Mouse (Mus musculus): ENCODE data around the gene Grasp. TPM values are rescaled to one million over a fixed set of nuclear protein-coding genes. Genes with fewer than 3 reads are reported as not detected.

Gene Grasp
- polyA plus RNA-seq, 1 experiment from 2014 or later = 4.5 TPM

- no peak for ATAC-seq (ENCODE audit: low FRiP score)
- WGBS = 84% methylated on average over 7 of the region's 7 CpGs
These were observed 32.0 kb downstream of the Grasp start for GRCm38 (mm10) chr15:101255842-101256462.

GRCm38 (mm10) chr15:101256463-101257206 lies 32.6 kb downstream of the Grasp start:
- Histone ChIP-seq H3K4me1 (ENCODE audit: control insufficient read depth, insufficient read depth, low read length) (0 out of 2 replicates have a peak, but pooled peaks cover 3% of the 10 kb centered on the region), H3K27me3 (ENCODE audit: control insufficient read depth, insufficient read depth, low read length) (no peaks in the 10 kb centered on the region), H3K4me3 (ENCODE audit: low read depth, low read length) (no peak overlapping the region), H3K9me3 (ENCODE audit: control insufficient read depth, low read length) (no peaks in the 10 kb centered on the region), H3K27ac (ENCODE audit: low read depth, low read length) (no peak overlapping the region), H3K4me2 (no peak overlapping the region), H3K9ac (ENCODE audit: low read length) (no peak overlapping the region), H3K36me3 (ENCODE audit: control insufficient read depth, insufficient read depth, low read length) (no peaks in the 10 kb centered on the region; the same call in 1 of the 2 replicates)
- WGBS = 83% methylated on average over 14 of the region's 14 CpGs
- DNase-seq (ENCODE audit: low spot score, missing footprints) = no peak
- no peak for ATAC-seq (ENCODE audit: low FRiP score)

More at GRCm38 (mm10) chr15:101255842-101256462, 32.0 kb downstream of the Grasp start:
- H3K4me1 ChIP-seq (ENCODE audit: control insufficient read depth, insufficient read depth, low read length) = 0 out of 2 replicates have a peak, but pooled peaks cover 3% of the 10 kb centered on the region
- no peak overlapping the region for H3K4me3 ChIP-seq (ENCODE audit: low read depth, low read length)
- no peak overlapping the region for H3K9ac ChIP-seq (ENCODE audit: low read length)
- H3K27me3 ChIP-seq (ENCODE audit: control insufficient read depth, insufficient read depth, low read length) = no peaks in the 10 kb centered on the region; the same call in 1 of the 2 replicates
- DNase-seq (ENCODE audit: low spot score, missing footprints) = no peak
- no peak overlapping the region for H3K4me2 ChIP-seq
- no peaks in the 10 kb centered on the region for H3K9me3 ChIP-seq (ENCODE audit: control insufficient read depth, low read length)
- no peaks in the 10 kb centered on the region; the same call in 1 of the 2 replicates for H3K36me3 ChIP-seq (ENCODE audit: control insufficient read depth, insufficient read depth, low read length)
- no peak overlapping the region for H3K27ac ChIP-seq (ENCODE audit: low read depth, low read length)

GRCm38 (mm10) chr15:101258420-101258819 lies 34.4 kb downstream of the Grasp start:
- Histone ChIP-seq H3K27me3 (ENCODE audit: control insufficient read depth, insufficient read depth, low read length) (no peaks in the 10 kb centered on the region), H3K4me1 (ENCODE audit: control insufficient read depth, insufficient read depth, low read length) (0 out of 2 replicates have a peak, but pooled peaks cover 3% of the 10 kb centered on the region), H3K27ac (ENCODE audit: low read depth, low read length) (no peak overlapping the region), H3K9ac (ENCODE audit: low read length) (no peak overlapping the region), H3K36me3 (ENCODE audit: control insufficient read depth, insufficient read depth, low read length) (no peaks in the 10 kb centered on the region; the same call in 1 of the 2 replicates), H3K4me2 (no peak overlapping the region), H3K4me3 (ENCODE audit: low read depth, low read length) (no peak overlapping the region), H3K9me3 (ENCODE audit: control insufficient read depth, low read length) (no peaks in the 10 kb centered on the region)
- ATAC-seq (ENCODE audit: low FRiP score) (no peak), DNase-seq (ENCODE audit: low spot score, missing footprints) (no peak)
- 88% methylated on average over 11 of the region's 11 CpGs for WGBS

- Histone ChIP-seq H3K4me2 (no peak overlapping the region), H3K4me1 (ENCODE audit: control insufficient read depth, insufficient read depth, low read length) (no peaks in the 10 kb centered on the region), H3K9ac (ENCODE audit: low read length) (no peak overlapping the region), H3K9me3 (ENCODE audit: control insufficient read depth, low read length) (no peaks in the 10 kb centered on the region), H3K36me3 (ENCODE audit: control insufficient read depth, insufficient read depth, low read length) (no peaks in the 10 kb centered on the region; the same call in 1 of the 2 replicates), H3K4me3 (ENCODE audit: low read depth, low read length) (no peak overlapping the region), H3K27me3 (ENCODE audit: control insufficient read depth, insufficient read depth, low read length) (no peaks in the 10 kb centered on the region), H3K27ac (ENCODE audit: low read depth, low read length) (no peak overlapping the region)
- DNase-seq (ENCODE audit: low spot score, missing footprints) (no peak), ATAC-seq (ENCODE audit: low FRiP score) (no peak)
- 91% methylated on average over 3 of the region's 3 CpGs for WGBS
These were observed 35.9 kb downstream of the Grasp start for GRCm38 (mm10) chr15:101259922-101260321.

GRCm38 (mm10) chr15:101260387-101260786 lies 36.4 kb downstream of the Grasp start:
- Histone ChIP-seq H3K27me3 (ENCODE audit: control insufficient read depth, insufficient read depth, low read length) (no peaks in the 10 kb centered on the region), H3K4me3 (ENCODE audit: low read depth, low read length) (no peak overlapping the region), H3K4me2 (no peak overlapping the region), H3K9me3 (ENCODE audit: control insufficient read depth, low read length) (no peaks in the 10 kb centered on the region), H3K4me1 (ENCODE audit: control insufficient read depth, insufficient read depth, low read length) (no peaks in the 10 kb centered on the region), H3K27ac (ENCODE audit: low read depth, low read length) (no peak overlapping the region), H3K36me3 (ENCODE audit: control insufficient read depth, insufficient read depth, low read length) (no peaks in the 10 kb centered on the region; the same call in 1 of the 2 replicates), H3K9ac (ENCODE audit: low read length) (no peak overlapping the region)
- DNase-seq (ENCODE audit: low spot score, missing footprints) (no peak), ATAC-seq (ENCODE audit: low FRiP score) (no peak)
- 74% methylated on average over 10 of the region's 10 CpGs for WGBS

- Histone ChIP-seq H3K9me3 (ENCODE audit: control insufficient read depth, low read length) (no peaks in the 10 kb centered on the region), H3K4me2 (no peak overlapping the region), H3K4me3 (ENCODE audit: low read depth, low read length) (no peak overlapping the region), H3K36me3 (ENCODE audit: control insufficient read depth, insufficient read depth, low read length) (no peaks in the 10 kb centered on the region; the same call in 1 of the 2 replicates), H3K27me3 (ENCODE audit: control insufficient read depth, insufficient read depth, low read length) (peaks cover 2% of the 10 kb centered on the region; the same call in 1 of the 2 replicates), H3K4me1 (ENCODE audit: control insufficient read depth, insufficient read depth, low read length) (peaks cover 1% of the 10 kb centered on the region), H3K9ac (ENCODE audit: low read length) (no peak overlapping the region), H3K27ac (ENCODE audit: low read depth, low read length) (no peak overlapping the region)
- WGBS = 68% methylated on average over 13 of the region's 13 CpGs
- ATAC-seq (ENCODE audit: low FRiP score) (no peak), DNase-seq (ENCODE audit: low spot score, missing footprints) (no peak)
These were observed 37.1 kb downstream of the Grasp start for GRCm38 (mm10) chr15:101260874-101261622.

- WGBS = 63% methylated on average over 5 of the region's 5 CpGs
- Histone ChIP-seq H3K36me3 (ENCODE audit: control insufficient read depth, insufficient read depth, low read length) (no peaks in the 10 kb centered on the region; the same call in 1 of the 2 replicates), H3K27ac (ENCODE audit: low read depth, low read length) (no peak overlapping the region), H3K4me3 (ENCODE audit: low read depth, low read length) (no peak overlapping the region), H3K9ac (ENCODE audit: low read length) (no peak overlapping the region), H3K4me2 (no peak overlapping the region), H3K27me3 (ENCODE audit: control insufficient read depth, insufficient read depth, low read length) (peaks cover 16% of the 10 kb centered on the region), H3K9me3 (ENCODE audit: control insufficient read depth, low read length) (no peaks in the 10 kb centered on the region), H3K4me1 (ENCODE audit: control insufficient read depth, insufficient read depth, low read length) (peaks cover 10% of the 10 kb centered on the region)
- ATAC-seq (ENCODE audit: low FRiP score) (no peak), DNase-seq (ENCODE audit: low spot score, missing footprints) (no peak)
These were observed 38.5 kb downstream of the Grasp start for GRCm38 (mm10) chr15:101262502-101262901.

- Histone ChIP-seq H3K36me3 (ENCODE audit: control insufficient read depth, insufficient read depth, low read length) (no peaks in the 10 kb centered on the region), H3K27ac (ENCODE audit: low read depth, low read length) (no peak overlapping the region), H3K27me3 (ENCODE audit: control insufficient read depth, insufficient read depth, low read length) (peaks cover 19% of the 10 kb centered on the region), H3K9ac (ENCODE audit: low read length) (peak overlapping the region; percentile 47), H3K4me3 (ENCODE audit: low read depth, low read length) (peak overlapping the region; percentile 44), H3K4me2 (peak overlapping the region; percentile 85), H3K4me1 (ENCODE audit: control insufficient read depth, insufficient read depth, low read length) (peaks cover 10% of the 10 kb centered on the region), H3K9me3 (ENCODE audit: control insufficient read depth, low read length) (no peaks in the 10 kb centered on the region)
- DNase-seq (ENCODE audit: low spot score, missing footprints) = peak; percentile 93
- peak; percentile 54 for ATAC-seq (ENCODE audit: low FRiP score)
- WGBS = under 1% methylated on average over 46 of the region's 57 CpGs
These were observed 42.4 kb downstream of the Grasp start for GRCm38 (mm10) chr15:101266132-101266963.

Measured in midbrain, embryonic 11.5 days (tissue).